In genomic region chr15:95131401-95131800, GRCm38 (mm10) we compare ENCODE assay signal across 29 mouse cellular contexts.
"Had no signal": no experiment of that assay in that cellular context is flagged by ENCODE, and none has a peak within 500 bp of the region (broad histone marks: within the 10 kb centered on the region; RNA-seq: fewer than 3 reads in every experiment).

No protein-coding gene starts in this region.

- H3K4me1 ChIP-seq: heart, embryonic 12.5 days; heart, embryonic 13.5 days; heart, embryonic 15.5 days; hindbrain, embryonic 10.5 days; intestine, embryonic 15.5 days; kidney, embryonic 15.5 days had no signal

- H3K4me3 ChIP-seq: heart, embryonic 12.5 days; heart, embryonic 13.5 days; heart, embryonic 15.5 days; hindbrain, embryonic 10.5 days; hindbrain, embryonic 12.5 days; hindbrain, embryonic 13.5 days; hindbrain, embryonic 15.5 days; intestine, embryonic 15.5 days; kidney, embryonic 15.5 days; left cerebral cortex, adult 2 months had no signal

- H3K9ac ChIP-seq: heart, embryonic 12.5 days; heart, embryonic 13.5 days; heart, embryonic 15.5 days; hindbrain, embryonic 12.5 days; hindbrain, embryonic 13.5 days; hindbrain, embryonic 14.5 days; hindbrain, embryonic 15.5 days; intestine, embryonic 15.5 days; kidney, embryonic 15.5 days had no signal

- DNase-seq: heart, postnatal 10 days; heart, postnatal 14 days; heart, postnatal 36 days; heart, postnatal 4 days; kidney, adult 11 months; kidney, adult 18-20 months; kidney, adult 2 months; kidney, adult 8-10 months; kidney, adult 9 months; kidney, postnatal 10 days; kidney, postnatal 14 days; kidney, postnatal 25 days; kidney, postnatal 36 days; kidney, postnatal 4 days; layer of hippocampus, adult 9-11 months; layer of hippocampus, postnatal 36 days had no signal

- H3K36me3 ChIP-seq: heart, embryonic 12.5 days; heart, embryonic 13.5 days; heart, embryonic 15.5 days; hindbrain, embryonic 10.5 days; hindbrain, embryonic 12.5 days; hindbrain, embryonic 13.5 days; hindbrain, embryonic 15.5 days; intestine, embryonic 15.5 days; kidney, embryonic 15.5 days had no signal

- H3K9me3 ChIP-seq: heart, embryonic 12.5 days; heart, embryonic 13.5 days; heart, embryonic 15.5 days; hindbrain, embryonic 10.5 days; hindbrain, embryonic 12.5 days; hindbrain, embryonic 13.5 days; hindbrain, embryonic 15.5 days; intestine, embryonic 15.5 days; kidney, embryonic 15.5 days had no signal

- H3K27ac ChIP-seq: heart, embryonic 13.5 days; heart, embryonic 15.5 days; hindbrain, embryonic 10.5 days; hindbrain, embryonic 12.5 days; hindbrain, embryonic 13.5 days; hindbrain, embryonic 14.5 days; hindbrain, embryonic 15.5 days; hindbrain, postnatal 0 days; intestine, embryonic 15.5 days; kidney, embryonic 15.5 days; kidney, postnatal 0 days; left cerebral cortex, adult 2 months had no signal
